Mouse (Mus musculus): ENCODE results near the gene Ttk.

Ttk gene

DNA sequence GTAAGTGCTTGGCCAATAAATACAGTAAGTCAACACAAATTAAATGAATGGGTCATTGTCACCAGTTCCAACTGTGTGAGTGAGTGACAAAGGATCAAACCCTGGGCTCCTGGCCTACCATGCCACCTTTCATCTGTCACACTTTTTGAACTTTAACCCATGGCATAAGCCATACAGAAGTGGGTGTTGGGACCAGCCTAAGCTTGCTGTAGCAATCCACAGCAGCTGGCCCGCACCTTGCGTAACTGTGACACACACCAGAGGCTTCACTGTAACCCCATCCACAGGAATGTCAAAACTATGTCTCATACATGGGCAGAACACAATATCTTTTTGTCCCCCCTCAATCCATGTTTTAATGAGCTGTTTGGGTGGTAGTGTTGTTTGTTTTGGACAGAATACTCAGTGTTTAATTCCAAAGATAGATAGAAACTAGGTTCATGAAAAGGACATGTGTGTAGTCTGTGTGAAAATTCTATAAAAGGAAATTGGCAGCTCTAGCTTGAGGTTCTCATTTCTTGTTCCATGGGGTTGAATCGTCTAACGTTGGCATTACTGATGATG lies 59.4 kb downstream of the Ttk start:
- DNase-seq (ENCODE audit: low spot score in 2 of 2): no peak

DNA sequence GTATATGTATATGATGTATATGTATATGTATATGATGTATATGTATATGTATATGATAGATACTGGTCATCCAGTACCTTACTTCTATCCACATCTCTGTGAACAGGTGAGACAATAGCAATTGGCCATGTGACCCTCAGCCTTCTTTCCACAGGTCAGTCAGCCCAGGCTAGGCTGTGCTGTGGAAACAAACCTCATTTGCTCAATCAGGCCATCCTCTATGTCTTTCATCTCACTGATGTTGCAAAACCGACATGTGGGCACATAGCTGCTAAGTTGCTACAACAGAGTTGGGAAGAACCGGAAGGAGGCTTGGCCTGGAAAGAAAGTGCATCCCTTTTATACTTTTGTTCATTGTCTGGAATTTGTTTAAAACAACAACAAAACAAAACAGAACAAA lies 67.6 kb downstream of the Ttk start:
- no peak for DNase-seq (ENCODE audit: low spot score in 2 of 2)

DNA sequence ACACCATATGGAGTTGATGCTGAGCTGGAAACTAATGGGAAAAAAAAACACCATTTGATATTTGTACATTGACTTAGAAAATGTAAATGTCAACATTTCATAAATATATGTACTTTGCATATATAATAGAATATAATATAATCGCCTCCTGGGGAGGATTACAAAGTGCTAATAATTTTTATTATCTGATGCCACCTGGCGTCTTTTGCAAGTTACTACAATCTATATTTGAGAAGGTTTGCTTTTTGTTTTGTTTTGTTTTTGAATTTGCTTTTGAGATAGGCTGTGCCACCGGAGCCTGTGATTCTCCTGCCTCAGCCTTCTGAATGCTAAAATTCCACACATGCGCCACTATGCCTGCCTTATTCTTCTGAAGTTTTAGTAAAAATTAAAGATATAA lies 71.3 kb downstream of the Ttk start:
- DNase-seq (ENCODE audit: low spot score in 2 of 2): no peak

GRCm38 (mm10) chr9:83907017-83907416 lies 72.5 kb downstream of the Ttk start:
- DNase-seq (ENCODE audit: low spot score in 2 of 2): no peak

- no peak for DNase-seq (ENCODE audit: low spot score in 2 of 2)
These were observed 75.3 kb downstream of the Ttk start for GRCm38 (mm10) chr9:83909836-83910235.

GRCm38 (mm10) chr9:83910926-83911325 lies 76.4 kb downstream of the Ttk start:
- no peak for DNase-seq (ENCODE audit: low spot score in 2 of 2)

Measured in frontal cortex, postnatal 25 days (tissue).